In genomic region chr10:94210718-94211618, GRCm38 (mm10) we compare ENCODE assay signal across 10 mouse cellular contexts. TPM values are rescaled to one million over a fixed set of nuclear protein-coding genes. Genes with fewer than 3 reads are reported as not detected.
A peak's percentile ranks its signal among the peaks of the same experiment; 100 is the strongest.
DNase-seq lines count a peak whose midpoint lies in the region; ATAC-seq lines count a peak whose summit lies in the region.
"Had no signal": no experiment of that assay in that cellular context is flagged by ENCODE, and none has a peak within 500 bp of the region (broad histone marks: within the 10 kb centered on the region; RNA-seq: fewer than 3 reads in every experiment).

No protein-coding gene starts in this region.

- H3K9ac ChIP-seq in hindbrain, embryonic 15.5 days, result no peak overlapping the region

- H3K4me1 ChIP-seq in hindbrain, embryonic 15.5 days (replicated peaks), result peaks cover 5% of the 10 kb centered on the region; the same call in 1 of the 2 replicates

- peak; percentile 62 for DNase-seq in heart, adult 11 months
- DNase-seq in heart, postnatal 25 days (ENCODE audit: low spot score), result no peak
- DNase-seq in right cerebral cortex, adult 18-20 months, result peak; percentile 33
- DNase-seq in right cerebral cortex, postnatal 4 days, result no peak
- peak; percentile 50 for DNase-seq in retina, postnatal 1 day
- DNase-seq in adrenal gland, postnatal 36 days, result no peak
- DNase-seq in kidney, postnatal 36 days, result no peak
- DNase-seq: cerebellum, adult 11 months had no signal

- H3K27me3 ChIP-seq in hindbrain, embryonic 15.5 days, result no peaks in the 10 kb centered on the region

- peak overlapping the region; percentile 48 for H3K27ac ChIP-seq in hindbrain, embryonic 15.5 days (replicated peaks)

- H3K36me3 ChIP-seq in hindbrain, embryonic 15.5 days, result peaks cover 24% of the 10 kb centered on the region

- peak; percentile 87 for ATAC-seq in hindbrain, embryonic 15.5 days (ENCODE audit: low FRiP score, low read depth)

- intact Hi-C loops in heart, postnatal 25 days (cut with DNase I), result loop anchor here (10.0 kb wide), 1 partner anchor 394 kb away; no protein-coding TSS in a partner anchor

- H3K4me2 ChIP-seq in hindbrain, embryonic 15.5 days, result no peak overlapping the region

- WGBS in hindbrain, embryonic 15.5 days, result 60% methylated on average over 6 of the region's 6 CpGs

- no peaks in the 10 kb centered on the region for H3K9me3 ChIP-seq in hindbrain, embryonic 15.5 days

- H3K4me3 ChIP-seq in hindbrain, embryonic 15.5 days, result no peak overlapping the region
- H3K4me3 ChIP-seq: myocyte had no signal

RNA-seq across cellular contexts. Expression of gene Ndufa12, which starts 12.4 kb away (rescaled TPM):
- total RNA-seq in heart, postnatal 25 days (2021), result 100 to 1,000 TPM; 824 to 843 TPM
- 361 and 385 TPM in 2 replicates for polyA plus RNA-seq in hindbrain, embryonic 15.5 days (2015; fragmentation: Nextera tagmentation; extraction: Ambion mirVana)
- 100 to 1,000 TPM; 329 to 348 TPM for total RNA-seq in adrenal gland, postnatal 36 days (2021)

Comparison
In these comparisons a context has a peak if more than half of its experiments do, and no peak if none do; other contexts are left out.
1. DNase-seq: peak in heart, adult 11 months (single experiment), right cerebral cortex, adult 18-20 months (single experiment) and retina, postnatal 1 day (single experiment); none in heart, postnatal 25 days (single experiment), right cerebral cortex, postnatal 4 days (single experiment), adrenal gland, postnatal 36 days (0 of 2) and kidney, postnatal 36 days (0 of 2).